Mouse (Mus musculus): ENCODE data around the gene Fam71d.

DNA sequence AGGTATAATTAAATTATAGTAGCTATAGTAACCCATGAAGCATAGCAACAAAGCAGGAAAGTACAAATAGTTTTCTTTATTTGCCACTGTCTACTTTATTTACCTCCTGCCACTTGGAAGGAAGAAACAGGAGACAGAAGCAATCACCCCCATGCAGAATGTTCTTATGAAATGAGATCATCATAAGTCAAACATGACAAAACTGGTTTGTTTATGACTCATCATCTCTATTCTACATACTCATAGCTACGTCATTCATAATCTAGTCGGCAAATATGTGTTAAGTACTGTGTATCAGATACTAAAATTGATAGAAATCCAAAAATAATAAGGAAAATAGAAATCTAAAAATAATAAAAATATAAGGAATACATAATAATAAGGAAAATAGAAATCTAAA is 49.0 kb downstream of the Fam71d start:
- TF ChIP-seq CHD2 (IDR thresholded peaks at IDR 0.05; ENCODE audit: low read depth, low read length) (no peak), HCFC1 (IDR thresholded peaks at IDR 0.05; ENCODE audit: borderline replicate concordance, insufficient read depth, low read length) (no peak), ZNF384 (IDR thresholded peaks at IDR 0.05; ENCODE audit: low read depth, low read length) (no peak)
